Mouse (Mus musculus) spleen, adult 2 months (tissue): ENCODE data around the gene Cdh13.

Source experiments
- CTCF ChIP-seq: fragments of 200-500 bp; IDR thresholded peaks from 2 replicates; pipeline ENCODE4 v1.5.1; 2011; ENCODE audit warnings: mild to moderate bottlenecking, inconsistent platforms; ENCODE audit not compliant: insufficient read depth, insufficient read length, insufficient replicate concordance; ENCODE audit errors: extremely low read depth
- POLR2A ChIP-seq: fragments of 200-500 bp; IDR thresholded peaks from 2 replicates; pipeline ENCODE4 v1.6.1; 2011; ENCODE audit warnings: low read depth, low read length, inconsistent platforms

GRCm38 (mm10) chr8:118238156-118238555 is 45.4 kb upstream of the Cdh13 start:
- TF ChIP-seq POLR2A, result no peak
- TF ChIP-seq CTCF, result no peak
